Mouse (Mus musculus) kidney, adult 2 months (tissue): ENCODE data around the gene Phrf1.

Experiments used
- CTCF ChIP-seq: fragments of 200-500 bp; conservative IDR thresholded peaks from 2 replicates; pipeline ENCODE4 v1.5.1; 2011; ENCODE audit warnings: low read depth, mild to moderate bottlenecking, control low read depth, low read length, moderate library complexity, mixed read lengths; ENCODE audit not compliant: insufficient read depth, insufficient read length
- POLR2A ChIP-seq: fragments of 200-500 bp; IDR thresholded peaks from one replicate; pipeline ENCODE4 v1.6.1; 2011; ENCODE audit warnings: low read depth, low read length, control low read depth

- TF ChIP-seq CTCF (no peak), POLR2A (no peak)
Observed at GRCm38 (mm10) chr7:141188733-141189132, 39.9 kb upstream of the Phrf1 start.
